Mouse (Mus musculus) forebrain, embryonic 11.5 days (tissue): ENCODE results near the gene Exosc1. TPM values are rescaled to one million over a fixed set of nuclear protein-coding genes. Genes with fewer than 3 reads are reported as not detected.

Source experiments
- ATAC-seq: fragments of 200-750 bp; cut with Nextera tagmentation; replicated peaks from 2 replicates; pipeline ENCODE4 v1.8.0; 2017; ENCODE audit warnings: moderate TSS enrichment; ENCODE audit not compliant: low FRiP score
- DNase-seq: peaks from one replicate; pipeline ENCODE4 v3.0.0-alpha.2; 2017; ENCODE audit warnings: low spot score
- H3K27ac ChIP-seq: fragments of 300-500 bp; sonication (generic); 2 replicates; pipeline ENCODE4 v1.5.1; 2014; ENCODE audit warnings: low read depth, low read length
- H3K27me3 ChIP-seq: fragments of 300-500 bp; sonication (generic); 2 replicates; pipeline ENCODE4 v1.6.1; 2014; ENCODE audit warnings: mild to moderate bottlenecking, low read length, mixed read lengths; ENCODE audit not compliant: control insufficient read depth, insufficient read depth
- H3K36me3 ChIP-seq: fragments of 300-500 bp; sonication (generic); 2 replicates; pipeline ENCODE4 v1.6.1; 2014; ENCODE audit warnings: mild to moderate bottlenecking, low read length, moderate library complexity, mixed read lengths; ENCODE audit not compliant: control insufficient read depth, insufficient read depth
- H3K4me1 ChIP-seq: fragments of 300-500 bp; sonication (generic); replicated peaks from 2 replicates; pipeline ENCODE4 v1.6.1; 2014; ENCODE audit warnings: low read length, mixed read lengths; ENCODE audit not compliant: control insufficient read depth, insufficient read depth
- H3K4me2 ChIP-seq: fragments of 300-500 bp; sonication (generic); 2 replicates; pipeline ENCODE4 v1.6.1; 2014; ENCODE audit warnings: low read depth, mild to moderate bottlenecking, low read length, moderate library complexity, mixed read lengths; ENCODE audit not compliant: severe bottlenecking
- H3K4me3 ChIP-seq: fragments of 300-500 bp; sonication (generic); 2 replicates; pipeline ENCODE4 v1.5.1; 2014; ENCODE audit warnings: low read depth, low read length
- H3K9ac ChIP-seq: fragments of 300-500 bp; sonication (generic); 2 replicates; pipeline ENCODE4 v1.6.1; 2014; ENCODE audit warnings: low read length
- H3K9me3 ChIP-seq: fragments of 300-500 bp; sonication (generic); 2 replicates; pipeline ENCODE4 v1.6.1; 2016; ENCODE audit warnings: low read length, mixed read lengths; ENCODE audit not compliant: control insufficient read depth
- WGBS: fragments of 180-500 bp; shearing (Covaris S2); extraction: QIAGEN DNeasy Blood & Tissue Kit; methylation state at CpG from one replicate; pipeline ENCODE4 v1.1.7; 2014; 5-methylcytosine and 5-hydroxymethylcytosine counted together
- polyA plus RNA-seq: library from polyadenylated mRNA; unstranded; fragments of >200 nt; fragmentation: Nextera tagmentation; extraction: Ambion mirVana; gene quantifications from 2 replicates; pipeline ENCODE4 v1.2.1, GENCODE M21; 2014

Gene Exosc1
- polyA plus RNA-seq, 1 experiment from 2014 or later = 83.9 TPM

GRCm38 (mm10) chr19:41969618-41970017, 36.4 kb upstream of the Exosc1 start:
- no peak overlapping the region for H3K9ac ChIP-seq
- DNase-seq = no peak
- no peaks in the 10 kb centered on the region for H3K27me3 ChIP-seq
- H3K4me2 ChIP-seq = no peak overlapping the region
- H3K4me1 ChIP-seq = no peaks in the 10 kb centered on the region
- no peaks in the 10 kb centered on the region for H3K9me3 ChIP-seq
- 93% methylated on average over 7 of the region's 7 CpGs for WGBS
- no peak for ATAC-seq
- no peak overlapping the region for H3K27ac ChIP-seq
- peaks cover 13% of the 10 kb centered on the region; the same call in 1 of the 2 replicates for H3K36me3 ChIP-seq
- no peak overlapping the region for H3K4me3 ChIP-seq

GRCm38 (mm10) chr19:41953574-41953973, 20.4 kb upstream of the Exosc1 start:
- Histone ChIP-seq H3K27me3 (no peaks in the 10 kb centered on the region), H3K4me3 (no peak overlapping the region), H3K9me3 (no peaks in the 10 kb centered on the region), H3K9ac (no peak overlapping the region), H3K4me2 (no peak overlapping the region), H3K4me1 (no peaks in the 10 kb centered on the region), H3K36me3 (peaks cover 18% of the 10 kb centered on the region), H3K27ac (no peak overlapping the region)
- DNase-seq (no peak), ATAC-seq (no peak)
- 93% methylated on average over 3 of the region's 3 CpGs for WGBS

GRCm38 (mm10) chr19:41952287-41952686, 19.1 kb upstream of the Exosc1 start:
- no peak overlapping the region for H3K9ac ChIP-seq
- no peak overlapping the region for H3K4me3 ChIP-seq
- no peaks in the 10 kb centered on the region for H3K27me3 ChIP-seq
- H3K9me3 ChIP-seq = no peaks in the 10 kb centered on the region
- DNase-seq (no peak), ATAC-seq (no peak)
- H3K36me3 ChIP-seq = peaks cover 21% of the 10 kb centered on the region
- H3K4me2 ChIP-seq = no peak overlapping the region
- H3K4me1 ChIP-seq = no peaks in the 10 kb centered on the region
- 89% methylated on average over 4 of the region's 4 CpGs for WGBS
- H3K27ac ChIP-seq = no peak overlapping the region

GRCm38 (mm10) chr19:41943841-41944240, 10.6 kb upstream of the Exosc1 start:
- 92% methylated on average over 7 of the region's 7 CpGs for WGBS
- DNase-seq (no peak), ATAC-seq (no peak)
- no peak overlapping the region for H3K4me3 ChIP-seq
- no peak overlapping the region for H3K4me2 ChIP-seq
- H3K9ac ChIP-seq = no peak overlapping the region
- no peak overlapping the region for H3K27ac ChIP-seq
- H3K36me3 ChIP-seq = peaks cover 45% of the 10 kb centered on the region
- no peaks in the 10 kb centered on the region for H3K4me1 ChIP-seq
- H3K27me3 ChIP-seq = no peaks in the 10 kb centered on the region
- H3K9me3 ChIP-seq = no peaks in the 10 kb centered on the region

- Histone ChIP-seq H3K27ac (no peak overlapping the region), H3K4me1 (peaks cover 4% of the 10 kb centered on the region), H3K4me2 (no peak overlapping the region), H3K9me3 (no peaks in the 10 kb centered on the region), H3K4me3 (no peak overlapping the region), H3K9ac (no peak overlapping the region), H3K36me3 (peaks cover 16% of the 10 kb centered on the region), H3K27me3 (no peaks in the 10 kb centered on the region)
- DNase-seq (no peak), ATAC-seq (no peak)
- 95% methylated on average over 5 of the region's 5 CpGs for WGBS
Observed at GRCm38 (mm10) chr19:41938539-41938938, 5.3 kb upstream of the Exosc1 start.

- Histone ChIP-seq H3K36me3 (peaks cover 3% of the 10 kb centered on the region; the same call in 1 of the 2 replicates), H3K4me3 (no peak overlapping the region), H3K9me3 (no peaks in the 10 kb centered on the region), H3K4me1 (peaks cover 6% of the 10 kb centered on the region), H3K27ac (no peak overlapping the region), H3K27me3 (no peaks in the 10 kb centered on the region), H3K4me2 (no peak overlapping the region), H3K9ac (no peak overlapping the region)
- ATAC-seq = no peak
- DNase-seq = no peak
- 89% methylated on average over 1 of the region's 1 CpGs for WGBS
Observed at GRCm38 (mm10) chr19:41935921-41936320, 2.7 kb upstream of the Exosc1 start.

GRCm38 (mm10) chr19:41934124-41934523, 901 bp upstream of the Exosc1 start:
- no peaks in the 10 kb centered on the region for H3K27me3 ChIP-seq
- no peak for ATAC-seq
- WGBS = 46% methylated on average over 6 of the region's 6 CpGs
- H3K4me3 ChIP-seq = peak overlapping the region; percentile 87
- no peak for DNase-seq
- no peaks in the 10 kb centered on the region; the same call in 1 of the 2 replicates for H3K36me3 ChIP-seq
- H3K27ac ChIP-seq = no peak overlapping the region
- peak overlapping the region; percentile 73 for H3K4me2 ChIP-seq
- H3K9me3 ChIP-seq = no peaks in the 10 kb centered on the region
- peaks cover 6% of the 10 kb centered on the region for H3K4me1 ChIP-seq
- peak overlapping the region; percentile 74 for H3K9ac ChIP-seq

GRCm38 (mm10) chr19:41932686-41933085, 537 bp downstream of the Exosc1 start:
- peak overlapping the region; percentile 78 for H3K9ac ChIP-seq
- no peaks in the 10 kb centered on the region for H3K36me3 ChIP-seq
- H3K9me3 ChIP-seq = no peaks in the 10 kb centered on the region
- peak overlapping the region; percentile 87 for H3K4me3 ChIP-seq
- no peak for DNase-seq
- peak overlapping the region; percentile 73 for H3K4me2 ChIP-seq
- peak; percentile 7 for ATAC-seq
- no peaks in the 10 kb centered on the region for H3K27me3 ChIP-seq
- H3K4me1 ChIP-seq = peaks cover 6% of the 10 kb centered on the region
- under 1% methylated on average over 28 of the region's 28 CpGs for WGBS
- no peak overlapping the region for H3K27ac ChIP-seq

- Histone ChIP-seq H3K27ac (no peak overlapping the region), H3K4me1 (no peaks in the 10 kb centered on the region), H3K4me3 (no peak overlapping the region), H3K36me3 (peaks cover 17% of the 10 kb centered on the region), H3K9me3 (no peaks in the 10 kb centered on the region), H3K9ac (no peak overlapping the region), H3K4me2 (no peak overlapping the region), H3K27me3 (no peaks in the 10 kb centered on the region)
- ATAC-seq (no peak), DNase-seq (no peak)
- WGBS = 86% methylated on average over 5 of the region's 5 CpGs
Observed at GRCm38 (mm10) chr19:41920412-41921067, 12.7 kb downstream of the Exosc1 start.
